8 mouse cellular contexts compared by ENCODE assay signal in genomic region chr5:110923336-110923735, GRCm38 (mm10). TPM values are rescaled to one million over a fixed set of nuclear protein-coding genes. Genes with fewer than 3 reads are reported as not detected.
DNase-seq lines count a peak whose midpoint lies in the region; ATAC-seq and TF ChIP-seq lines count a peak whose summit lies in the region.

No protein-coding gene starts in this region.

- WGBS in forebrain, postnatal 0 days: 20% methylated on average over 1 of the region's 1 CpGs
- 34% methylated on average over 1 of the region's 1 CpGs for WGBS in forebrain, embryonic 10.5 days

- H3K4me2 ChIP-seq in forebrain, postnatal 0 days (ENCODE audit: low read depth): no peak overlapping the region

- H3K9ac ChIP-seq in forebrain, postnatal 0 days: no peak overlapping the region

- H3K27me3 ChIP-seq in forebrain, postnatal 0 days (ENCODE audit: insufficient read depth, low read length): no peaks in the 10 kb centered on the region
- no peaks in the 10 kb centered on the region for H3K27me3 ChIP-seq in forebrain, embryonic 10.5 days (ENCODE audit: poor library complexity, severe bottlenecking)

- H3K4me3 ChIP-seq in forebrain, postnatal 0 days (ENCODE audit: low read depth, low read length): no peak overlapping the region
- no peak overlapping the region for H3K4me3 ChIP-seq in forebrain, embryonic 10.5 days
- H3K4me3 ChIP-seq in left cerebral cortex, adult 2 months: no peak overlapping the region

- H3K4me1 ChIP-seq in forebrain, postnatal 0 days (ENCODE audit: insufficient read depth): no peaks in the 10 kb centered on the region
- no peaks in the 10 kb centered on the region for H3K4me1 ChIP-seq in forebrain, embryonic 10.5 days

- ATAC-seq in forebrain, postnatal 0 days: no peak; the same call in 1 of the 2 replicates

- no peak for TF ChIP-seq POLR2A in brain, embryonic 14.5 days (IDR thresholded peaks at IDR 0.05; ENCODE audit: borderline replicate concordance, extremely low read depth, insufficient read depth, insufficient read length, poor library complexity, severe bottlenecking)

- no peaks in the 10 kb centered on the region for H3K9me3 ChIP-seq in forebrain, postnatal 0 days (ENCODE audit: low read length)
- H3K9me3 ChIP-seq in forebrain, embryonic 10.5 days: no peaks in the 10 kb centered on the region

- H3K27ac ChIP-seq in forebrain, postnatal 0 days (ENCODE audit: low read depth, low read length): no peak overlapping the region
- no peak overlapping the region for H3K27ac ChIP-seq in forebrain, embryonic 10.5 days
- no peak overlapping the region for H3K27ac ChIP-seq in left cerebral cortex, adult 2 months

- intact Hi-C loops in left cerebral cortex, adult 2 months (cut with DNase I): loop anchor here (1.0 to 5.0 kb wide), 3 partner anchors 84 to 334 kb away; partner anchors contain the start of genes Chek2 and Hscb

- TF ChIP-seq CTCF in forebrain, postnatal 0 days (IDR thresholded peaks at IDR 0.05; ENCODE audit: low read depth): peak; percentile 70
- peak; percentile 60 for TF ChIP-seq CTCF in left cerebral cortex, adult 2 months (IDR thresholded peaks at IDR 0.05)
- peak; percentile 25; the same call in 1 of the 2 replicates for TF ChIP-seq CTCF in brain, embryonic 14.5 days (IDR thresholded peaks at IDR 0.05; ENCODE audit: borderline replicate concordance, extremely low read depth, insufficient read depth, insufficient read length)

- no peaks in the 10 kb centered on the region for H3K36me3 ChIP-seq in forebrain, postnatal 0 days (ENCODE audit: insufficient read depth)
- H3K36me3 ChIP-seq in forebrain, embryonic 10.5 days (replicated peaks): no peaks in the 10 kb centered on the region; the same call in 1 of the 2 replicates

- peak; percentile 43 for DNase-seq in forebrain, postnatal 0 days
- DNase-seq in forebrain, embryonic 10.5 days (ENCODE audit: extremely low spot score, low spot score): no peak
- no peak for DNase-seq in left cerebral cortex, adult 2 months (ENCODE audit: extremely low spot score in 1 of 2, low spot score in 2 of 2)
- no peak for DNase-seq in left cerebral cortex, adult 11 months (ENCODE audit: low spot score)
- DNase-seq in brain, embryonic 14.5 days (ENCODE audit: low read depth): peak; percentile 45
- DNase-seq in lung, postnatal 25 days (ENCODE audit: low spot score): peak; percentile 23
- no peak for DNase-seq in gastrocnemius, postnatal 10 days
- DNase-seq in B cell, adult 2 months: no peak

RNA-seq across cellular contexts. Expression of gene Ttc28, which starts 43.7 kb away (rescaled TPM):
- 50.4 and 58.2 TPM in 2 replicates for total RNA-seq in forebrain, postnatal 0 days (2014; rRNA removed)
- polyA plus RNA-seq in forebrain, postnatal 0 days (2015; fragmentation: Nextera tagmentation; extraction: Ambion mirVana): 12.6 and 14.5 TPM in 2 replicates
- polyA plus RNA-seq in forebrain, embryonic 10.5 days (2016; fragmentation: Nextera tagmentation; extraction: Ambion mirVana): 9.7 and 9.8 TPM in 2 replicates
- 10 to 100 TPM; 12.0 to 12.8 TPM for total RNA-seq in left cerebral cortex, adult 2 months (2021)
- 23.2 and 39.8 TPM in 2 replicates for polyA plus RNA-seq in brain, embryonic 14.5 days (2012; rRNA removed)
- 10 to 100 TPM; 24.5 to 25.2 TPM for total RNA-seq in gastrocnemius, postnatal 10 days (2021)

Comparison
In these comparisons a context has a peak if more than half of its experiments do, and no peak if none do; other contexts are left out.
1. DNase-seq: peak in forebrain, postnatal 0 days (single experiment), brain, embryonic 14.5 days (single experiment) and lung, postnatal 25 days (single experiment); none in forebrain, embryonic 10.5 days (single experiment), left cerebral cortex, adult 2 months (0 of 2), left cerebral cortex, adult 11 months (single experiment), gastrocnemius, postnatal 10 days (single experiment) and B cell, adult 2 months (0 of 2).
2. Peak in every context shown above with its lines, with median percentiles within 50 percentile points of each other: CTCF ChIP-seq.